Mouse (Mus musculus) regulatory T cell (primary cell): ENCODE measurements around the gene Olfr1025-ps1.

Experiments used
- in situ Hi-C: fragments of 300-600 bp; cut with MboI, MseI; formaldehyde crosslinking; loops from one replicate; pipeline ENCODE4 v1.15.1; 2025; ENCODE audit warnings: high pct_unique_total_duplicates

The Olfr1025-ps1 gene

DNA sequence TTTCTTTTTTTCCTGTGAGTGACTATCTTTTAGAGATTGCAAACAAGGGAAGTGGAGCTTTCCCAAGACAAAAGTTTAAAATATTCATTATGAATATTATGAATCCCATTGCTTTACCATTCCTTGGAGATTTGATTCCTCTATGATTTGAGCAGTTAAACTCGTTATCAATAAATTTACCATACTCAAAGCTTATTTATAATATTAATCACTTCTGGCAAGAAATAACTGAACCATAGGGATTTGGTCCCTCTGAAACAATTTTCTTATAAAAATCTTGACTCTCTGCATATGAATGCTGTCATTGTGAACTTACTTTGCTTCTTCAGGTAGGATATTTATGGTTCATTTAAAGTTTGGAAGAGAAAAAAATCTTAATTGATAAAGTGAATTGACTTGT is at the start of gene Olfr1025-ps1:
Gene Olfr1025-ps1, plus strand, starts transcription at position 301 of the 400 bp plus-strand sequence.
- in situ Hi-C loops = no loop called here

DNA sequence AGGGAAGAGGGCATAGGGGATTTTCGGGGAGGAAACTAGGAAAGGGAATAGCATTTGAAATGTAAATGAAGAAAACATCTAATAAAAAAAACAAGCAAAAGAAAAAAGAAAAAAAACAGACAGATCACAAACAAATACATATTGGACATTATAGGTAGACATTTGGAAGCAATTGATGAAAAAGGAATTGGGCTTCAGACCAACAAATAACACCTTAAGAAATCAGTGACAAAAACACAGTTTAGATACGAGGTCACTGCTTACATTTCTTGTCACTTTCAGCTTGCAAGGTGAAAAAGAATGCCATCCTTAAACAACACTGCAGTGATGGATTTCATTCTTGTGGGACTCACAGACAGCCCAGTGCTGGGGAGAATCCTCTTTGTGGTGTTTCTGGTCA is 46.7 kb upstream of the Olfr1025-ps1 start, which contains the start of gene Olfr1022:
Gene Olfr1022, plus strand, starts transcription at position 301 of the 400 bp plus-strand sequence.
- in situ Hi-C loops = no loop called here

DNA sequence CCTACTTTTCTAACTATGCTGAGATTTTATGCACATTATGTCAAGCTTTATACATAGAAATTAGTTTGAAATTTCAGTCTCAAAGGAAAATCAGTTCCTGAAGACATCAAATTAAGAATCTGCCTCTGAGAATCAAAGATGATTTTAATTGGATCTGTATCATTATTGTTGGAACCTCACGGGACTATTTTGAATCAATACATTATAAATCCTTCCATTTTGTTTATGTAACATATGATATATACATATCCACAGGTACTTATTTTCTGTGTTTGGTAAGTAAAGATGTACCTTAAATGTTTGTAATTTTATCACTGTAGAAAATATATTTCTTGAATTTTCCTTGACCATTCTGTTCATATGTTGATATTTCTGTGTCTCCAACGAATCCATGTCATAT is 29.7 kb upstream of the Olfr1025-ps1 start, which contains the start of gene Olfr1023:
Gene Olfr1023, plus strand, starts transcription at position 301 of the 400 bp plus-strand sequence.
- in situ Hi-C loops = no loop called here

DNA sequence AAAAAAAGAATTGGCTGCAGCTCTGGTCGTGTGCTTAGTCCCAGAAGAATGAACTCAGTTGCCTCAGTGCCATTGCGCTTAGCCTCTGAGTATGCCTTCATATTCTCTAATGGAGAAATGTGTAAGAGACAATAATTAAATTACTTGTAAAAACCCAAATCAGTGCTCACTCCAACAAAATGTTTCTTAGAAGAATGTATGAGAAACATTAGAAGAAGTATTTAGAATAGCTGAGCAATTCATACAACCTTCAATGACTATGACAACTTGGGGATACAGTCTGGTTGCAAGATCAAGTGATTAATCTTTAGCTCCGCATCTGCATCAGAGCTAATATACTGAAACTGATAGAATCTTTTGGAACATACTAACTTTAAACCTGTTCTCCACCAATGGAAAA is 10.0 kb upstream of the Olfr1025-ps1 start, which contains the start of gene Olfr1024:
Gene Olfr1024, minus strand, starts transcription at position 101 of the 400 bp plus-strand sequence.
- in situ Hi-C loops = no loop called here

DNA sequence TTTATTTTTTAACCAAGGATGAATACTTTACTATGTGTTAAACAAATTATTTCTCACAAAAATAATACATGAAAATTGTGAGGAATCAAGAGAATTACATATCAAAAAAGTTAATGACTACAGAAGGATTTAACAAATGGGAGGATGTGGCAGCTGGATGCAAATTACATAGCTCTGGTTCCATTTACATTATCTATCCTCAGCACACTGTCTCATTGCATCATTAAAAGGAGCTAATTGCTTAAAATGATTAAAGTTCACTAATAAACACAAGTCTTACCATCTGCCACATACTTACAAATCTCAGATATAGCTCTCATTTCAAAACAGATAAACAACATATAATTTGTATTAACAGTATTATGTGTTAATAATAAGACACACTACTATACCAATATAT is 1.8 kb upstream of the Olfr1025-ps1 start:
- in situ Hi-C loops = no loop called here

DNA sequence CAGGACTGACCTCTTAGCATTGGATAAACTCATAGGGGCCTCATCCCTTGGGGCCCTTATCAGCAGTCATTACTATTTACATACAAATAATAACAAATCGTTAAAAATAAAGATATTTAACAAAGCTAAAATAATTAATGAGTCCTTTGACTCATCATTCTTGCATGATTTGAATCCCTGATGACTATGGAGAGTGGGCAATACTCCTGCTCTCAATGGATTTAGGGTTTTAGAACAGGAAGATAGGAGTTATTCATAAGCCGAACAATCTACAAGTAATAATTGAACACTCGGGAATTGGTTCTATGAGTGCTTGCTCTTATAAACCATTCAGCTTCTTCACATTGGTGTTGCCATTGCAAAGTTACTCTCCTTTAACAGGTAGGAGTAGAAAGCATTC is 6.3 kb downstream of the Olfr1025-ps1 start, which contains the start of gene Olfr1026:
Gene Olfr1026, plus strand, starts transcription at position 301 of the 400 bp plus-strand sequence.
- in situ Hi-C loops = no loop called here

DNA sequence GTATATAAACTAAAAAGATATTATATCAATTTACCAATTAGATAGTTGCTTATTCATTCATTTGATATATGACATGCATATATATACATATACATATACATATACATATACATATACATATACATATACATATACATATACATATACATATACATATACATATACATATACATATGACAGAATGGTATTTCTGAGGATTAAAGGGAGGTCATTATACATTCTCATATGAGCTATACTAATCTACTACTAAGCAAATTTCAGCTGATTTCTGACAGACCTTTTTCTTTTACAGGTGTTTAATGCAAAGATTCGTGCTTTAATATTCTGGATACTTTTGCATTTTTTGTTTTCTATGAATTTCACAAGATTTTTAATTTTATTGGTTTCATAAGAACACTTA is 35.1 kb downstream of the Olfr1025-ps1 start, which contains the start of gene Olfr1028:
Gene Olfr1028, plus strand, starts transcription at position 301 of the 400 bp plus-strand sequence.
- in situ Hi-C loops = no loop called here
